Mouse (Mus musculus): ENCODE results near the gene Ssu72. TPM values are rescaled to one million over a fixed set of nuclear protein-coding genes. Genes with fewer than 3 reads are reported as not detected.

The Ssu72 gene
- polyA plus RNA-seq, 1 experiment from 2014 or later: 144 TPM

DNA sequence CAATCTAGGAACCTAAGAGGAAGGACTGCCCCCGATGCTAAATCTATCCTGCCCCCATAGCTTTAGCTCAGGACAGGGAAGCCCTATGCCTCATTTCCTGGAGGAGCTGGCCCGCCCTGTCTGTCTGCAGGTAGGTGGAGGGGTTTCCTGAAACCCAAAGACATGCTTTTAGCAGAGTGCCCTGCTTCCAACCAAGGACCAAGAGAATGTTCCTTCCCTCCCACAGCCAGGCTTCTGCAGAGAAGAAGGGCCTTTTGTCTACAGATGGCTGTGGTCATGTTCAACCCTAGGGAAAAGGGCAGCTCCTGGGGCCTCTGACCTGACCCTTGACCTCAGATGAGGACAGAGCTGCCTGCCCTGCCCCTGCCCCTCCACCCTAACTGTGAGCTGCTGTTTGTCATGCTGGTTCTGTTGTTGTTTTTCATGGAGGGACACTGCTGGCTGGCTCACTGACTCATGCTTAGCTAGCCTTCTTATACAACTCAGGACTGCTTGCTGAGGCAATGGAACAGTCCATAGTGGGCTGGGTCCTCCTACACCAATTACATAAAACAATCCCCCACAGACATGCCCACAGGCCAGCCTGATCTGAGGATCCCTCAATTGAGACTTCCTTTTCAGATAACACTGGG is 72.2 kb downstream of the Ssu72 start:
- 56% methylated on average over 2 of the region's 2 CpGs for WGBS

GRCm38 (mm10) chr4:155777816-155778215 is 73.2 kb downstream of the Ssu72 start:
- Histone ChIP-seq H3K9ac (no peak overlapping the region), H3K4me3 (replicated peaks) (no peak overlapping the region), H3K27ac (no peak overlapping the region), H3K9me3 (replicated peaks) (no peaks in the 10 kb centered on the region), H3K27me3 (peaks cover 20% of the 10 kb centered on the region), H3K36me3 (no peaks in the 10 kb centered on the region), H3K4me1 (peaks cover 40% of the 10 kb centered on the region), H3K4me2 (no peak overlapping the region)
- WGBS: 82% methylated on average over 2 of the region's 2 CpGs
- no peak for ATAC-seq (replicated peaks; ENCODE audit: low FRiP score)

More for the DNA sequence above, 72.2 kb downstream of the Ssu72 start:
- Histone ChIP-seq H3K9ac (no peak overlapping the region), H3K4me3 (replicated peaks) (no peak overlapping the region), H3K27me3 (peaks cover 25% of the 10 kb centered on the region), H3K4me2 (no peak overlapping the region), H3K27ac (no peak overlapping the region), H3K9me3 (replicated peaks) (no peaks in the 10 kb centered on the region), H3K36me3 (no peaks in the 10 kb centered on the region), H3K4me1 (peaks cover 44% of the 10 kb centered on the region)
- ATAC-seq (replicated peaks; ENCODE audit: low FRiP score): no peak

DNA sequence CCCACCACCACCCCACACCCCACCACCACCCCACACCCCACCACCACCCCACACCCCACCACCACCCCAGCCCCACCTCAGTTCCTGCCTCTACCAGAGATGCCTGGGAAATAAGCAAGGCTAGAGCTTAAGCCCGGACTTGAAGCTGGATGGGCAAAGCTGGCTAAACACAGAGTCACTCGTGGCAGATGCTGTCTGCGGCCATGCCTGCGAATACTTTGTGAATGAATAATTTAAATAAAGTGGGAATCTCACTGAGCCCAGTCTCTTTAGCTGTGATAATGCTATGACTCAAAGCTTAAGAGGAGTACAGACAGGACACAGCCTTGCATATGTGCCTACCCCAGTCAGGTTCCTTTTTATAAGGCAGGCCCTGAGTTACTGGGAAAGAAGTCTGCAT is 74.9 kb downstream of the Ssu72 start:
- 84% methylated on average over 4 of the region's 4 CpGs for WGBS
- H3K27ac ChIP-seq: no peak overlapping the region

GRCm38 (mm10) chr4:155780895-155781294 is 76.3 kb downstream of the Ssu72 start:
- Histone ChIP-seq H3K27me3 (no peaks in the 10 kb centered on the region; the same call in none of the 2 replicates), H3K27ac (peak overlapping the region; percentile 75), H3K9ac (no peak overlapping the region), H3K4me2 (0 out of 2 replicates have a peak overlapping the region, but pooled peaks have one; percentile 20), H3K4me3 (replicated peaks) (no peak overlapping the region), H3K9me3 (replicated peaks) (no peaks in the 10 kb centered on the region), H3K36me3 (no peaks in the 10 kb centered on the region), H3K4me1 (peaks cover 30% of the 10 kb centered on the region)
- WGBS: 18% methylated on average over 6 of the region's 6 CpGs
- ATAC-seq (replicated peaks; ENCODE audit: low FRiP score): no peak

More for the DNA sequence above, 74.9 kb downstream of the Ssu72 start:
- no peak overlapping the region for H3K9ac ChIP-seq
- no peaks in the 10 kb centered on the region for H3K9me3 ChIP-seq (replicated peaks)
- no peak for ATAC-seq (replicated peaks; ENCODE audit: low FRiP score)
- H3K36me3 ChIP-seq: no peaks in the 10 kb centered on the region
- peaks cover 11% of the 10 kb centered on the region for H3K27me3 ChIP-seq
- peaks cover 40% of the 10 kb centered on the region for H3K4me1 ChIP-seq
- H3K4me2 ChIP-seq: no peak overlapping the region
- H3K4me3 ChIP-seq (replicated peaks): no peak overlapping the region

Other genes starting within 250 kb of the Ssu72 start
- gene Tmem52, start 235.7 kb upstream of the Ssu72 start, polyA plus RNA-seq (2015; fragmentation: Nextera tagmentation; extraction: Ambion mirVana): 1.0 and 1.1 TPM in 2 replicates
- gene Gnb1, start 213.4 kb upstream of the Ssu72 start, polyA plus RNA-seq (2015; fragmentation: Nextera tagmentation; extraction: Ambion mirVana): 476 and 488 TPM in 2 replicates
- 89.0 and 93.6 TPM in 2 replicates for gene Nadk, start 142.4 kb upstream of the Ssu72 start, polyA plus RNA-seq (2015; fragmentation: Nextera tagmentation; extraction: Ambion mirVana)
- 9.6 and 10.4 TPM in 2 replicates for gene Slc35e2, start 103.4 kb upstream of the Ssu72 start, polyA plus RNA-seq (2015; fragmentation: Nextera tagmentation; extraction: Ambion mirVana)
- gene Cdk11b, start 79.9 kb upstream of the Ssu72 start, polyA plus RNA-seq (2015; fragmentation: Nextera tagmentation; extraction: Ambion mirVana): 63.4 and 64.8 TPM in 2 replicates
- gene Gm10563, start 59.4 kb upstream of the Ssu72 start, polyA plus RNA-seq (2015; fragmentation: Nextera tagmentation; extraction: Ambion mirVana): not detected in 2 replicates
- 51.7 and 68.7 TPM in 2 replicates for gene Mmp23, start 51.4 kb upstream of the Ssu72 start, polyA plus RNA-seq (2015; fragmentation: Nextera tagmentation; extraction: Ambion mirVana)
- 25.8 and 30.2 TPM in 2 replicates for gene Mib2, start 35.6 kb upstream of the Ssu72 start, polyA plus RNA-seq (2015; fragmentation: Nextera tagmentation; extraction: Ambion mirVana)
- gene Fndc10, start 10.5 kb upstream of the Ssu72 start, polyA plus RNA-seq (2015; fragmentation: Nextera tagmentation; extraction: Ambion mirVana): 4.9 and 5.3 TPM in 2 replicates
- gene Tmem240, start 30.0 kb downstream of the Ssu72 start, polyA plus RNA-seq (2015; fragmentation: Nextera tagmentation; extraction: Ambion mirVana): 0.50 and 1.0 TPM in 2 replicates
- 115 and 124 TPM in 2 replicates for gene Atad3a, start 56.3 kb downstream of the Ssu72 start, polyA plus RNA-seq (2015; fragmentation: Nextera tagmentation; extraction: Ambion mirVana)
- 5.6 and 7.7 TPM in 2 replicates for gene Vwa1, start 69.9 kb downstream of the Ssu72 start, polyA plus RNA-seq (2015; fragmentation: Nextera tagmentation; extraction: Ambion mirVana)
- 0.42 and 0.47 TPM in 2 replicates for gene Tmem88b, start 81.1 kb downstream of the Ssu72 start, polyA plus RNA-seq (2015; fragmentation: Nextera tagmentation; extraction: Ambion mirVana)
- gene Ankrd65, start 85.6 kb downstream of the Ssu72 start, polyA plus RNA-seq (2015; fragmentation: Nextera tagmentation; extraction: Ambion mirVana): 0.19 and 0.34 TPM in 2 replicates
- 217 and 226 TPM in 2 replicates for gene Mrpl20, start 98.1 kb downstream of the Ssu72 start, polyA plus RNA-seq (2015; fragmentation: Nextera tagmentation; extraction: Ambion mirVana)
- gene Ccnl2, start 107.7 kb downstream of the Ssu72 start, polyA plus RNA-seq (2015; fragmentation: Nextera tagmentation; extraction: Ambion mirVana): 158 and 173 TPM in 2 replicates
- 149 and 158 TPM in 2 replicates for gene Aurkaip1, start 126.5 kb downstream of the Ssu72 start, polyA plus RNA-seq (2015; fragmentation: Nextera tagmentation; extraction: Ambion mirVana)
- 90.7 and 106 TPM in 2 replicates for gene Mxra8, start 134.9 kb downstream of the Ssu72 start, polyA plus RNA-seq (2015; fragmentation: Nextera tagmentation; extraction: Ambion mirVana)
- 5.2 and 5.3 TPM in 2 replicates for gene Dvl1, start 142.6 kb downstream of the Ssu72 start, polyA plus RNA-seq (2015; fragmentation: Nextera tagmentation; extraction: Ambion mirVana)
- 0.18 and 0.19 TPM in 2 replicates for gene Tas1r3, start 158.6 kb downstream of the Ssu72 start, polyA plus RNA-seq (2015; fragmentation: Nextera tagmentation; extraction: Ambion mirVana)
- 13.0 and 15.2 TPM in 2 replicates for gene Cptp, start 164.6 kb downstream of the Ssu72 start, polyA plus RNA-seq (2015; fragmentation: Nextera tagmentation; extraction: Ambion mirVana)
- gene Ints11, start 164.7 kb downstream of the Ssu72 start, polyA plus RNA-seq (2015; fragmentation: Nextera tagmentation; extraction: Ambion mirVana): 72.5 and 78.0 TPM in 2 replicates
- 47.7 and 52.1 TPM in 2 replicates for gene Pusl1, start 187.0 kb downstream of the Ssu72 start, polyA plus RNA-seq (2015; fragmentation: Nextera tagmentation; extraction: Ambion mirVana)
- gene Acap3, start 187.0 kb downstream of the Ssu72 start, polyA plus RNA-seq (2015; fragmentation: Nextera tagmentation; extraction: Ambion mirVana): 17.3 and 18.7 TPM in 2 replicates
- gene Ube2j2, start 239.0 kb downstream of the Ssu72 start, polyA plus RNA-seq (2015; fragmentation: Nextera tagmentation; extraction: Ambion mirVana): 110 and 113 TPM in 2 replicates

All from kidney, embryonic 15.5 days (tissue).